Mouse (Mus musculus) cerebellum, postnatal 10 days (tissue): Measurements from ENCODE around the gene Sh3glb2.

Source experiments
- DNase-seq, 2 experiments: peaks; one replicate each; pipeline ENCODE4 v3.0.0; 2021; ENCODE audit warnings: mixed read lengths in 2 of 2

Gene Sh3glb2

DNA sequence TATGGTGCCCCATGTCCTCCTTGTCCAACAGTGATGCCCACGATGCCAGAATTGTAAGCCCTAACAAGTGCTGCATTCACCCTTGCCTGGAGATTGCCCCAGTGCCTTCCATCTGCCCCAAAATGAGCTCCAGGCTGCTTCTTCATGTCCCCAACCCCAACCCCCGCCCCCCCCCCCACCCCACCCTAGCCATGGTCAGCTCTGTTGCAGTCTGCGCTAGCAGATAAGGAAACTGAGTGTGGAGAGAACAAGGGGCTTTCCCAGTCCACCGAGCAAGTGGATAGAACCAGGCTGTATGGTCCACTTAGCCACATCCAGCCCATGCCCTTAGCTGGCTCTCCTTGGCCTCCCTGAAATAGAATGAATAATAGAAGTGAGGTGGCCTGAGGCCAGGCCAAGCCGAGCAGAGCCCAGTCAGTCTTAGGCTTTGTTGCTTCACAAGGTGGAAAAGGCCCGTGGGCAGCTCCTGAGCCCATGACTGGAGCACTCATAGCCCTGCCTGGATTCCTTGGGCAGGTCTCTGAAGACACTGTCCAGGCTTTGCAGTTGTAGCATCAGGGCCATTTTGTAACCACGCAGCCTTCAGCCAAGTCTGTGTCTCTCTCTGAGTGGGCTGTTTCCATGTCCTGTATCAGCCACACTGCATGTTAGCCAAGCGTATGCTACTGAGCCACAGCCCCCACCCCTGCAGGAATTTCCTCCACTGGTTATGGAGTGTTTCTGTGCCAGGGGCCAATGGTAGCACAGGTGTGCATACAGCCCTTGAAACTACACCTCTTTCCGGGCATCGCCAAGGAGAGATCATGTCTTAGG lies 21.6 kb upstream of the Sh3glb2 start:
- DNase-seq, result no peak

DNA sequence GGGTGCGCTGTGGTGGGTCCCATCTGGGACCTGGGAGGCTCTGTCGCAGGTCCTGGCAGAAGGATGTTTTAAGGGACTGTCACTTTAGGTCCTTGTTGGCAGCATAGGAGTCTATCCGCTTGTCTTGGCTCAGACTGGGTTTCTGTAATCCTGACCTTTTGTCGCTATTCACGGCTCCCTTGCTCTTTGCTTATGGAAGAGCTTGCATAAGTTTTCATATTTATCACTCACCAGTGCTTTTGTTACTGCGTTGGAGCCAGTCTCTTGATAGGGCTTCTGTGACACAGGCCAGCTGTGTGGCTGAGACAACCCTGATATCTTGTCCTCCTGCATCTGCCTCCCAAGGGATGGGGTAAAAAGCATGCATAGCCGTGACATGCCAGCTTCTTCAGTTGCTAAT lies 20.2 kb upstream of the Sh3glb2 start:
- DNase-seq, result no peak

GRCm38 (mm10) chr2:30377721-30378120 lies 18.6 kb upstream of the Sh3glb2 start:
- no peak for DNase-seq

- no peak for DNase-seq
Measured at GRCm38 (mm10) chr2:30375893-30376292, 16.8 kb upstream of the Sh3glb2 start.

GRCm38 (mm10) chr2:30372726-30373125 lies 13.6 kb upstream of the Sh3glb2 start:
- DNase-seq, result peak in 1 of 2 experiments; percentile 62

DNA sequence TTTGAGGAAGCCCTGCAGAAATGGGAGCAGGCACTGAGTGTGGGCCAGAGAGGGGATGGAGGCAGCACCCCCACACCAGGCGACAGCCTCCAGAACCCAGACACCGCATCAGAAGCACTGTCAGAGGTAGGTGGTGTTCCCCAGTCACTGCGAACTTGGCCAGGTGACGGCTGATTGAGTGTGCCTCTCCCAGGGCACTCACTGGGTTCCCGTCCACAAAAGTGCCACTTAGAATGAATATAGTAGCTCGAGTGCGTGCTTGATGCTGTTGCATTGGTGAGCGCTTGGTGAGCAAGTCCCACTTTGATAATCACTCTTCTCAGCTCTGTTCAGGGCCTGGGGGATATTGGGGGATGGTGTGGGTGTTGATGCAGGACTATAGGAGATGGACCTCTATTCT lies 12.4 kb upstream of the Sh3glb2 start:
- no peak for DNase-seq

DNA sequence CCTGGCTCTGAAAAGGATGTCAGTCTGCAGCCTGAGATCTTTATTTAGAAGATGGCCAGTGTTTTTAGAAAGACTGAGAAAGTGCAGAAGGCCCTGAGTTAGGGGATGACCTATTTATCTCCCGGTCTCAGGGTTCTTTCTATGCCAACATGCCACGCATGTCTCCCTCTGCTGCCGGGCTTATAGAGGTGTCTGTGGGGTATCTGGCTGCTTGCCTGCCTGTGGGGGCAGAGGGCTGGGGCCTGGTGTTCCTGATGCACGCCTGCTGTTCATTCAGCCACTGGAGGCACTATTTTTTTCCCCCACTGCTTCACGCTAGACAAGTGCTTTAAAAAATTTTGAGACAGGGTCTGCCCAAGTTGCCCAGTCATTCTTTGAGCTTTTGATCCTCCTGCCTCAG lies 7.1 kb upstream of the Sh3glb2 start:
- DNase-seq, result peak; percentile 44 to 56

- peak in 1 of 2 experiments; percentile 35 for DNase-seq
Measured at GRCm38 (mm10) chr2:30365281-30366069, 6.3 kb upstream of the Sh3glb2 start.

GRCm38 (mm10) chr2:30363773-30364650 lies 4.9 kb upstream of the Sh3glb2 start, which contains the start of gene Miga2:
Gene Miga2 (plus strand): TSS chr2:30364233.
- DNase-seq, result peak; percentile 98 to 99

GRCm38 (mm10) chr2:30362865-30363264 lies 3.7 kb upstream of the Sh3glb2 start:
- DNase-seq, result no peak

DNA sequence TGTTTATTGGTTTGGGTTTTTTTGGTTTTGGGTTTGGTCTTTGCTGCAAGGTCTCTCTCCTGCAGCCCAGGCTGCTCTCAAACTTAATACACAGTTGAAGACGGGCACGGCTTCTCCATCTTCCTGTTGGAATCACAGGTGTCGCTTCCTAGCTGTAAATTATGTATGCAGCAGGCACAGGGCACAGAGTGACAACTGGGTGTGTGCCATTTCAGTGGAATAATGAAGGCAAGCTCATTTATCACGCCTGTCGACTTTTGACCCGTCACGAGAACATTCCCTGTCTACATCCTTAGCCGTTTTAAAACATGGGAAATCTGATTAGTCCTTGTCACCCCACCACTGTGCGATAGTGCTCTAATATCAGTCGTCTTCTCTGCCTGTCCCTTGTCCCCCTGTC lies 1.5 kb upstream of the Sh3glb2 start:
- DNase-seq, result no peak

DNA sequence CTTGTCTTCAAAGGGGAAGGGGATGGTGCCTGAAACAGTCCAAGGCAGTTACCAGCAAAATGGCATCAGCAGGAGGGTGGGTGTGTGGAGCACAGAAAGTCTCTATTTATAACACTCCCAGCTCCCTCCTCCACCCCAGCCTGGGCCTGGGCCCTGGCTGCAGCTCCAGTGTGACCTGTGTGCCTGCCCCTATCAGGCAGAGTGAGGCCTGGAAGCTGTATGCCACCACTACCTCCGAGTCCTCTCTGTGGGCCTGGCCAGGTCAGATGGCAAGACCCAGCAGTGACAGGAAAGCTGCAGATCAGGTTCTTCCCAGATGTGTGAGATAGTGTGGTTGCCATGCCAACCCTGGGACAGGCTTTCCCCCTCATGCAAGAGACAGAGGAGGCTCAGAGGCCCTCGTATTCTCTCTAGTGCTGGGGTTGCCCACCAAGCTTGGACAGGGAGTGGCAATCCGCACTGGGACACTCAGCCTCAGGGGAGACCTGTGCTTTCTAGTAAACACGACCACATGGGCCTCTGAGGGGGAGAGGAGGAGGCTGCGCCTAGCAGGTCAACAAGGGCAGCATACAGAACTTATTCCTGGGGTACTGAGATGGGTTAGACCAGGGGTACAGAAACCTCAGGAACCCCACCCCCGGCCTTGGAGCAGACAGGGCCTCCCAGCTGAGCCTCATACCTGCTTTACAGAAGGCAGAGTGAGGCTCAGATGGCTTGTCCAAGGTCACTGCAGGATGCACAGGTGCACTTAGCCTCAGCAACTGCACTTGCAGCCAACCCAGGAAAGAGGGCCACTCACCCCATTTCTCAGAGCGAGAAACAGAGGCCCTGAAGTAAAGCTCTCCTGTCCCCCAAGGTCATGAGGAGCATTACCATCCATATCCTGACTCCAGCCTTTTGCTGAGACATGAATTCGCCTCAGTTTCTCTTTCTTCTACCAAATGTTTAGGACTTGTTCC lies 1.3 kb downstream of the Sh3glb2 start:
- DNase-seq, result peak; percentile 49 to 53

DNA sequence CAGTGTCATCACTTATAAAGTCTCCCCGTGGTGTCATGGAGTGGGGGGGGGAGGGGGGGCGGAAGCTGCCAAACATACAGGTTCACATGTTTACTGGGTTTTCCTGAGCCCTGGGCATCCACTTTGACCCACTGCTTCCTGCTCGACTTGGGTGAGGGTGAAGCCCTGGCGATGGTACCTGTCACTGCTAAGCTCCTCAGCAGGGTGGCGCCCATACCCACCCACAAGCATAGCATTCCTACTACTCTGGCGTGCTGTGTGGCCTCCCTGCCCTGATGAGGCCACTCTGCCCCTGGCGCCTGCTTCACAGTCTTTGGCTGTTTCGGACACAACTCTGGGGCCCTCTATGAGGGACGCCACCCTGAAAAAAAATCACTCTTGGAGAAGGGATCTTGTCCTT lies 2.2 kb downstream of the Sh3glb2 start:
- DNase-seq, result no peak

DNA sequence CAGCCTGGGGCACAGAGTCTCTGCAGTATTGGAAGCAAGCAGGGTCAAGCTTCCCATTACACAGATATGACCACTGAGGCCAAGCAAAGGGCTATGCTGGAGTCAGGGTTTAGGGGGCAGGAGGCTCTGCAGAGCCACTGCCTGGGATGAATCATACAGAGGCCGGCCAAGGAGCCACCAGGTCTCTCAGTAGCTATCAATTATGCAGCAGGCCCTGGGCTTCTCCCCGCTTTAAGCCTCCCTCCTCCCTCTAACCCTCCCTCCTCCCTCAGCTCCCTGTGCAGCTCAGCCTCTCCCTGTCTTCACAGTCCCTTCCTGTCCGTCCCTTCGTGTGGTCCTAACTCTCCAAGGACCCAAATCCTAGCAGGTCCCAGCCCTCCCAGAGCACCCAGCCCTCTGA lies 2.9 kb downstream of the Sh3glb2 start:
- no peak for DNase-seq

DNA sequence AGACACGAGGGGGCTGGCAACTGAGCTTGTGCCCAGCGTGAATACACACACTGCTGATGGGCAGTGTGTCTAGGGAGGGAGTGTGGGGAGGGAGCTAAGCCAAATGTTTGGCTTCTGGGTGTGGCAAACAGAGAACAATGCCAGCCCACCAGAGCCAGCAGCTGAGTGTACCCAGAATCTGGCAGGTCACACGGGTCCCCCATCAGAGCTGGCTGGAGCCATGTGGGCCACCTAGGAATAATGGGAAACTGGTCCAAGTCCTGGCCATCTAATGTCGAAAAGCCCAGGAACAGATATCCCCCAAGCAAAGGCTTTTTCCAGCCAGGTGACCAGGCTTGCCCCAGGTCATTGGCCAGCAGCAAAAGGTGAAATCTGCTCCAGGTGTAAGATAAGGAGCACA lies 3.3 kb downstream of the Sh3glb2 start:
- peak; percentile 55 to 58 for DNase-seq

DNA sequence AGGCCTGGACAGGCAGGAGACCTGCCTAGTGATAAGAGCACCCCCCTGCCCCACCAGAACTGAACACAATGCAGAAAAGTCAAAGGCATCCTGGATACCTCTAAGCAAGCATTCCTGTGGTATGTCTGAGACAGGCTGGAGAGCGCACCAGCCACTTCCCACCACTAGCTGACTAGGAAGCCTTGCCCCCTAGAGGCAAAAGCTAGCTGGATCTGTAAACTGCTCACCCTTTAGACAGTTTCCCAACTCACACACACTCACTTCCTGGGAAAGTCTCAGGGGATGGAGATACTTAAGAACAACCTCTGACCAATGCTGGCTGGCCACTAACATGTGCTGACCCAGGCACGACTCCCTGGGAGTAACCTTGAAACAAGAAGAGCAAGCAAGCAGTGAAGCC lies 8.0 kb downstream of the Sh3glb2 start:
- no peak for DNase-seq

DNA sequence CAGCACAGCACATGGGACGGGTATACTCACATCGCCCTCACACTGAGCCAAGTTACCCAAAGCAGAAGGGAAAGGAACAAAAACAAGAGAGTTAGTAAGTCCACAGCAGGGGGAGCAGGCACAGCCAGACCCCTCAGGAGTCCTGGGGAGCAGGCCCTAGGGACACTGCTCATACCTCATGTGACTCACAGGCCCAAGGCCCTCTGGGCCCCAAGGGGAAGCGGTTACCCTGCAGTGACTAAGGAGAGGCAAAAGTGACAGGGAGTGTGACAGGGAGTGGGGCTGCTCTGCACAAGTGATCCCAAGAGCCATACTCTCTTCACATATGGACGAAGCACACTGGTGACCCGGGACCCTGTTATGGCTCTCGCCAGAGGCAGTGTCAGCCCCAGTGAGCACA lies 9.9 kb downstream of the Sh3glb2 start:
- no peak for DNase-seq

DNA sequence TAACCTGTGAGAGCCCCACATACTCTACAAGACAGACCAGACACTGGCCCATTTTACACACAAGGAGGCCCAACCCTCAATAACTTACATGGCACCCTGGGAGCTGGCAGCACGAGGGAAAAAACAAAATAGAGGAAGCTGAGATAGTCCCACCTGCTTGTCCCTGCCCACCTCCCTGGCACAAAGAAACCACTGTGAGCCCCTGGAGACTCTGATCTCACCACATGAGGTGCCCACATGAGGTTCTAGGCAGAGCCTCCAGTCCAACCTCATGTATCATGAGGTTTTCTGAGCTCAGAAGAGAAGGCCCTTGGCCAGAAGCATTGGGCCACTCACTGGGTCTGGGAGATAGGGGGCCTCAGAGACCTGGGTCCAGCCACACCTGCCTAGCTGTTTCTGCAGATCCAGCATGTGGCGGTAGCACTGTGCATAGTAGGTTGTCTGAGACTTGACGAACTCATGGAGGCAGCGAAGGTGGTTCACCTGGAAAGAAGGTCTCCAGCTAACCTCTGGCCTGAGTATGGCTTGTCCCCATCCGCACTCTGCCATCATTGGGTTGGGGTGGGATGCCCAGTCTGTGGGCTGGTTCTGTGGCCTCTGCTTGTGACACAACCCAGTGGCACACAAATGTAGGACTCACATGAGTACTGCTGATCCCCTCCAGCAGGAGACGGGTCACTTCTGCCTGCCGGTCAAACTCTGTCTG lies 13.0 kb downstream of the Sh3glb2 start:
- no peak for DNase-seq

- DNase-seq, result peak; percentile 47 to 49
Measured at GRCm38 (mm10) chr2:30343601-30344137, 15.5 kb downstream of the Sh3glb2 start.

GRCm38 (mm10) chr2:30342544-30342943 lies 16.6 kb downstream of the Sh3glb2 start:
- DNase-seq, result peak in 1 of 2 experiments; percentile 39

GRCm38 (mm10) chr2:30342061-30342460 lies 17.1 kb downstream of the Sh3glb2 start:
- no peak for DNase-seq
